Mouse (Mus musculus) brain, embryonic 14.5 days (tissue): ENCODE measurements at regions not wholly inside any gene's neighbourhood (a gene's known extent, or its start where the extent isn't known, plus 50 kb on each side); places are given as distances from the start of the nearest gene placed in this dataset.

Source experiments
- CTCF ChIP-seq: fragments of 200-500 bp; IDR thresholded peaks from 2 replicates; pipeline ENCODE4 v1.5.1; 2012; ENCODE audit warnings: inconsistent platforms, mild to moderate bottlenecking, moderate library complexity, borderline replicate concordance; ENCODE audit not compliant: insufficient read depth, insufficient read length; ENCODE audit errors: extremely low read depth
- POLR2A ChIP-seq: fragments of 200-500 bp; IDR thresholded peaks from 2 replicates; pipeline ENCODE4 v1.6.1; 2012; ENCODE audit warnings: mild to moderate bottlenecking, inconsistent platforms, borderline replicate concordance; ENCODE audit not compliant: poor library complexity, insufficient read depth, insufficient read length, severe bottlenecking; ENCODE audit errors: extremely low read depth

DNA sequence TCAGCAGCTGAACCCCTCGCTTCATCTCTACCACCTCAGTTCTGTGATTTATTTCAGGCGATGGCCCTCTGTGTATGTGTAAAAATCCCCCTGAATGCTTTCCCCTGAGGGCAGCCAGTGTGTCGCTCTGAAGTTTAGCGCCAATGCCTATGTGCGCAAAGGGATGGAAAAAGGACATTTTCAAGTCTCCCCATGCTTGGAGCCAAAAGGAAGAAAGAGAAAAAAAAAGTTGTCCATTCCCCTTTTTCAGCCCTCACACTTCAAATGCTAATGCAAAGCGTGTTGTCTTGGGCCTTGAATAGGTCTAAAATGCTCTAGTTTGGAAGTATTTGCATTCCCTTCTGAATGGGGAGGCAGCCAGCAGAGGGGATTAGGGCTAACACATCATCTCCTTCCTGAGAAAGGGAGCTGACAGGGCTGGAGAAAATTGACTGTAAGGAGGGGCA lies 73.5 kb downstream of the Ascl1 start:
- no peak for TF ChIP-seq CTCF
- TF ChIP-seq POLR2A = no peak
